Mouse (Mus musculus) testis, postnatal 14 days (tissue): ENCODE data around the gene Pygo1.

Source experiments
- DNase-seq: peaks from one replicate; pipeline ENCODE4 v3.0.0; 2021; ENCODE audit warnings: low spot score

Pygo1 gene

DNA sequence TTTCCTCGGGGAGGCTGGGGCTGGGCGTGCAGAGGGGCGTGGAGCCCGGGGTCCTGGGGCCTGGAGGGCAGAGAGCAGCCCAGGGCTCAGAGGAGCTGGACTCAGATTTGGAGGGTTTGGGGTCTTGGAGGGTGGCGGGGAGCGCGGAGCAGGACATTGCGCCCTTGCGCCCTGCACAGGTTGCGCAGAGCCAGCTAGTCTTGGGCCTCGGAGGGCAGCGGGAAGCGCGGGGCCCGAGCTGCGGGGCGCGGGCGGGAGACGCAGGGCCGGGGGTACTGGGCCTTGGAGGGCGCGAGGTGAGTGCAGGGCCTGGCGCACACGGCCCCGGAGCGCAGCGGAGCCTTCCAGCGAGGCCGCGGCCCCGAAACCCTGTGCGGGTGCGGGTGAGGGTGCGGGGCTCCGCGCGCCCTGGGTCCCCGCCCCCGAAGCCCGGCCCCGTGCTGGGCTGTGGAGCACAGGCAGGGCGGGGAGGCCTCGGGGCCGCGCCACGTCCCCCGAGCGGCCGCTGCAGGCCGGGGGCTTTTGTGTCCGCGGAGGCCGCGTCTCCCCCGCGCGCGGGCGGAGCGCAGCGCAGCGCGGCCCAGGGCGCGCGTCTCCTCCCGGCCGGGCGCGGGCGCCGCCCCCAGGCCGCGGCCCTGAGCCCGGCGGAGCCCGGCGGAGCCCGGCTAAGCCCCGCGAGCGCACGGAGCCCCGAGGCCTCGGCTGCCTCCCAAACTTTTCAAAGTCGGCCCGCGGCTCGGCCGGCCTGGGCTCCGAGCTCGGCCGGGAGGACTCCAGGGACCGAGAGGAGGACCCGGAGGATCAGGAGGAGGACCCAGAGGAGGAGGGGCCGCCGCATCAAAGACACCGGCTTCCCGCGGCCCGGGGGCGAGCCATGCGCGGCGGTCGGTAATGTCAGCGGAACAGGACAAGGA, at the start of gene Pygo1:
Gene Pygo1 (plus strand): TSS at position 625 of the 914 bp plus-strand sequence.
- peak; percentile 66 for DNase-seq

DNA sequence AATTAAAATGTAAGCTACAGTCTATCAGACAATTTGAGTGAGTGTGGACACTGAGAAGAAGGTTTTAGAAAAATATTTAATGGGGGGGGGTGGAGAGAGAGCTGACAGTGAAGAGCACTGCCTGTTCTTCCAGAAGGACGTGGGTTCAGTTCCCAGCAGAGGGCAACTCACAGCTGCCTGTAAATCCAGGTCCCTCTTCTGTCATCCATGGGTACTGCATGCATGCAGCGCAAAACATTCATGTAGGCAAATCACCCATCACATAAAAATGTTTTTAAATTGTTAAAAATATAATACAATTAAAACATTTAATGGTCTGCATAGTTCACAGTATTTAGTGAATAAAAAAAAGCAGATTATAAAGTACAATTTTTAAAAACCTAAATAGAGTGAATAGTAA, 49.6 kb upstream of the Pygo1 start:
- DNase-seq = no peak

DNA sequence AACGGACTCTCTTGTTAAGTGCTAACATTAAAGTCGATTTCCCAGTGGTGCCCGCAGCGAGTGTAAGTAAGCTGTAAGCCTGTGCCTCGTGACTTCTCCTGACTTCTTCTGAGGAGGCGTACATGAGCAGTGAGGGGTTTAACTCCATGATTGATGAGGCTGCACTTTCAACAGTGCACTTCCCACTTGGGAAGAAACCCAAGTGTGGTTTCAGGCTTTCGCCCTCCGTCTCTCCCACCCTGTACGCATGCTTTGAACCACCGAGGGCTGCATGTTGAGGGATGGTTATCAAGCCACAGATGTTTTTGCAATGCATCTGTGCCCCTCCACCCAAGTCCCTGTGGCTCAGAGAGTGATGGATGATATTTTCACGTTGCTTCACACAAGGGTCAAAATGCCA, 47.5 kb upstream of the Pygo1 start:
- no peak for DNase-seq

DNA sequence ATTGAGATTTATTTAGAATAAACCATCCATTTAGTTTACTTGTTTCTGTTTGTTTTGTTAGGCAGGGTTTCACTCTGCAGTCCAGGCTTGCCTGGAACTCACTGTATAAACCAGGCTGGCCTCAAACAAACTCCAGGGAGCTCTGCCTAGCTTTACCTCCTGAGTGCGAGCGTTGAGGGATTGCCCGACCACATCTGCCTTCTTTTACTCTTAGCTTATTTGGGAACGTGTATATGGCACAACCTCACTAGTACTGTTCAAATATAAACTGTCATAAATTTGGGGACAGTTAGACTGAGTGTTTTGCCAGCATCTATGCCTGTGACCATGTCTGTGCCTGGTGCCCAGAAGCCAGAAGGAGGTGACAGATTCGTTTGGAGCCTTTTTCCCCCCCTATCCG, 46.8 kb upstream of the Pygo1 start:
- no peak for DNase-seq

DNA sequence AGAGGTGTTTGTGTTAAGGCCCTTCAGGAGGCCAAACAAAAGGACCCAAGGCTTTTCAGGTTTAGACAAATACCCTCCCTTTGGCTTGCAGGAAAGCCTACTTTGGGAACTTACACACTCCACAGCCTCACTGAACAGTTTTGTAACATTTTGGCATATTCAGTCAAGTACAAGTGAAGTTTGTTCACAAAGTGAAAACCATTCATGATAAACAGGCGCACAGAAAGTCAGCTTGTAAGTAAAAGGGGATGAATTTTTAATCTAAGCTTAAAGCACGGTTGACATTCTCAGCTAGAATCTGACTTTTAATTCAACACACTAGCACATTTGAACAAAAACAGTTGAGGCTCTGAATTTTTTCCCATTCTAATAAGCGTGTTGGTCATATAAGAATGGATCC, 45.8 kb upstream of the Pygo1 start:
- no peak for DNase-seq

DNA sequence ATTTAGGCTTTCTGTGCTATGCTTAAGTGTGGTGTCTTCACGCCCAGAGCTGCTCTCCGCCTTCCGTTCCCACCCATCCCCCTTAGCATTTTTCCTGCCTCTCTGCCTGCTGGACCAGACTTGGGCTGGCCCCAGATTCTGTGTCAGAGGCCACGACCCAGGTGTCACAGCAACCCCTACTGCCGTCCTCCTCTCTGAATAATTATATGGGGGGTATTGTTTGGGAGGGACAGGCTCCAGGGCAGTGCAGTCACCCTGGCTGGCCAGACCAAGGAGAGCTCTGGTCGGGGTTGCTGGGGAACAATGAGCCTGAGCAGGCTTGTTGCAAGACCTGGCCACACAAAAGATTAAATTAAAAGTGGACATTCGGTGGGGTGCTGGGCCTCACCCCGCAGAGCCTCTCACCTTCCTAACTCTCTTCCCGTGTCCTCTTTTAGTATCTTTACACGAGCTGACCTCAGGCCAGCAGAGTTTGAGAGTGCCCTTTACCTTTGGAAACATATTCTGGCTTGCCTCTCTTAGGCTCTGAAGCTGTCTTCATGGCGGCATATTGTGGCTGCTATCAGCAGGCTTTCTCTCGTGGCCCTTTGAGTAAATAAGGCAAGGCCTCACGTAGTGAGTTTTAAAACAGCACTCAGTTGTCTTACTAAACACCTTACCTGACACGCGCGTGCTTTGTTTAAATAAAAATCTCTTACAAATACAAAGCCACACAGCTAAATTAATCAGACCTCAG, 45.1 kb upstream of the Pygo1 start:
- DNase-seq = no peak

DNA sequence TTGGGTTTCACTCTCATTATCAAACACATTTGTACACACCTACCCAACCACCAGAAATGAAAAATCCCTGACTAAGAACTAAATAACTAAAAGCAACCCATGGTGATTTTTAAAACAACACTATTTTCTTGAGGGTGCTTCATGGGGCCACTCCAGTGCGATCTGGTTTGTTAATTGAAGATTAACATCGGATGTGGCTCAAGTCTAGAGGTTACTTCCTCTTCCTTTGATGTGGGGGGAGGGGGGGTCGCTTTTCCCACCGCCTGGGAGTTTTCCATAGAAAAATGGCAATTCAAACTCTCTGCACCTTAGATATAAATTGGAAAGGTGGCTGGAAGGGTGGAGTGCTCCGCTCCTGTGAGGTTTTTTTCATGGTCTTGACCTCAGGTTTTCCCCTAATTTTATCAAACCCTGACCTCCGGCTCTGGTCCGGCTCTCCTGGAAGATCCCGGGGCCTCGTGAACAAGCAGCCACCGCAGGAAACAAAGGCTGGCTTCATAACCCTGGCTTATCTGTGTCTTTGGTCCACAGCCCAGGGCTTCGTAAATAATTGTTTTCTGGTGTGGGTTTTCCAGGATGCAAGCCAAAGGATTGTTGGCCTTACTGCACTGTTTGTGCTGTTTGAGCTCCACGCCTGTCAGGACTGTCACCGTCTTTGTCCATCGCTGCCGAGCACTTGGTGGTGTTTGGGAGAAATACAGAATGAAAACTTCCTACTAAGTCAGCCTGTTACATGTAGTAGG, 44.2 kb upstream of the Pygo1 start:
- peak; percentile 71 for DNase-seq

DNA sequence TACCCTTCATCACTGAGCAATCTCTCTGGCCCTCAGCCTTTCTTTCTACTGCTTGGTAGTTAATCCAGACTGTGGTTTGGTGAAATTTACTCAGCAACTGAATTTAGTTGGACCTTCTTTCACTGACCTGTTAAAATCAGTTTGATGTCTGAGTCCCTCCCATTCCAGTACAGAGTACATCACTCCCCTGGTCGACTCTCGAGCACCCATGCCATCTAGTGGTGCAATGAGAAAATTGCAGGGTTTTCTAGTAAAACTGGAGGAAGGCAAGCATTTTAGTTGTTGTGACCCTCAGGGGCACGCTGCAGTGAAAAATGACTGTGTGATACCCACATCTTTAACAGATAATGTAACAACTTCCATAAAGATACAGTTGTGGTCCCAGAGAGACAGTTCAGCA, 41.5 kb upstream of the Pygo1 start:
- no peak for DNase-seq

DNA sequence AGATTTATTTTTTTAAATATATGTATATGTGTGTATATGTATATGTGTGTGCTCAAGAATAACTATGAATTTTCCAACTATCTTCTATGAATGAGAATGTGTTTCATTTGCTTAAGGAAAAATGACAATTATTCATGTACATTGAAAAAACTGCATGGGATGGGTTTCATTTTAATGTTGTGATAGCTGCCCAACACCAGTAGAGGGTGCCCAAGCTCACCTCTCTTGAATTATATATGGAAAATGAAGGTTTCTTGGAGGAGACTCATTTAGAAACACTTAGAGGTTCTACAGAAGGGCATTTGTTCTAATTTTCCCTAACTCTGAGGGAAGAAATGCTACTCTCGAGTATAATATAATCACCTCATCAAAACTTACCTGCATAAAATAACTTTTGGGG, 35.7 kb upstream of the Pygo1 start:
- DNase-seq = no peak

DNA sequence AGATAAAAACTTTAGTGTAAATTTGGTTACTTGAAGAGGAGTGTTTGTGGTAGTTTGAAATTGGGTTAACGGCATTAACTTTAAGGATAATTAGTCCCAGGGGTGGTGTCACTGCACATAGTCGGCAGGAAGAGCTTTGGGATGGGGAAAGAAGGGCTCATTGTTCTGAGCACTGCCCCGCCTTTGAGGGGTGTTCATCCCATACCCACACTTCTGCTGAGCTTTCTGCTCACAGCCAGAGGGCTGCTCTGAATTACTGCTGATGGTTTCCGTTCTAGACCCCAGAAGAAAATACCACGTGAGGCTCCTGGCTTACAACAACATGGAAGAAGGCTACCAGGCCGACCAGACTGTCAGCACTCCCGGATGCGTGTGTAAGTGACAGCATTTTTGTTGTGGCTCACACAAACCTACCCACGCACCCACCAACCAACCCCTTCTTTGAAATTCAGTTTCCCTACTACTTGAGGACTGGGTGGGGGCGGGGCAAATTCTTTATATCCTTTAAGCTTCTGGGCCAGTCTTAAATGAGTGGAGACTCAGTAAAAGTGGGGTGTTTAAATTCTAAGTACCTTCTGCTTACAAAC, 34.9 kb upstream of the Pygo1 start:
- DNase-seq = no peak

DNA sequence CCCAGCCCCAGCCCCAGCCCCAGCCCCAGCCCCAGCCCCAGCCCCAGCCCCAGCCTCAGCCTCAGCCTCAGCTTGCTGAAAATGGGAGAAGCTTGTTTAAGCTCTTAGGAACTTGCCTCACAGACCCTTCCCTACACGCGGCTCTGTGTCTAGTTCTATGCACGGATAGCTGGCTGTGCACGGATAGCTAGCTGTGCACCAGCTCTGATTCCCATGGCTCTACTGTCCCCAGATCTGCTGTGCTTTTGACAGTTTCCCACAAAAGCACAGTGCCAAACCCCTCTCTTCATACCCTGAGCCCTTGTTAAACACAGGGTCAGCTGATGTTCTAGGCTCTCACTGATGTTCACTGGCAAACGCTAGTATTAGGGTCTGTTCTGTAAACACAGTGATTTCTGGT, 32.7 kb upstream of the Pygo1 start:
- DNase-seq = no peak

DNA sequence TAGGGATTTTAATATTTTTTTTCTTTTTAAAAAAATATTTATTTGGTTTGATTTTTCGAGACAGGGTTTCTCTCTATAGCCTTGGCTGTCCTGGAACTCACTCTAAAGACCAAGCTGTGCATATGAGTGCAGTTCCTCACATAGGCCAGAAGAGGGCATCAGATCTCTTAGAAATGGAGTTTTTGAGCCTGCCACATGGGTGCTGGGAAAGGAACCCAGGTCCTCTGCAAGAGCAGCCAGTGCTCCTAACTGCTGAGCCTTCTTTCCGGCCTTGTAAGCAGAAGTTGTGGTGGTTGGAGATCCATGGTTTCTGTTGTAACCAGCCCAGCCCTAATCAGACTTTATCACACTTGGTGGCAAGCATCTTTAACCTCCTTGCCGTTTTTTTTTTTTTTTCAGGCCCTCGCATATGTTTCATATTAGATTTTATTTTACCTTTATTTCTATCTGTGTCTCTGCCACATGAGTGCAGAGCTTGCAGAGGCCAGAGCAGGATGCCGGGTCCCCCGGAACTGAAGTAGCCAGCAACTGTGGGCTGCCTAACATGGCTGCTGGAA, 30.6 kb upstream of the Pygo1 start:
- DNase-seq = no peak

DNA sequence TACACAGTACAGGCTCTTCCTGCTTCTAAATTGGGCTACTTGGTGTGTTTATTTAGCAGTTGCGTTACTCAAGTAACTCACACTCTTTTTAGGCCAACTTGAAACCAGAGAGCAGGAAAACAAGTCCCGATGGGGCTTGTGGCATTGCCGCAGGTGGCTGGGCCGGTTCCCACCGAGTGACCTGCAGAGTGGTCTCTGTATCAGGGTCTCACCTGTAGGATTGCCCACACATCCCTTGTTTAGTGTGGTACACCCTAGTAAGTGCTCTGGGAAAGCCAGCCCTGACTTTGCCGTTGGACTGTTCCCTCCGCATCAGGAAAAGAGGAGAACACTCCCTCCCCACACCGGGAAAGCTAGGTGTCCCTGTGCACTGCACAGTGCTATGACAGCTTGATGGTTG, 23.4 kb upstream of the Pygo1 start:
- no peak for DNase-seq

DNA sequence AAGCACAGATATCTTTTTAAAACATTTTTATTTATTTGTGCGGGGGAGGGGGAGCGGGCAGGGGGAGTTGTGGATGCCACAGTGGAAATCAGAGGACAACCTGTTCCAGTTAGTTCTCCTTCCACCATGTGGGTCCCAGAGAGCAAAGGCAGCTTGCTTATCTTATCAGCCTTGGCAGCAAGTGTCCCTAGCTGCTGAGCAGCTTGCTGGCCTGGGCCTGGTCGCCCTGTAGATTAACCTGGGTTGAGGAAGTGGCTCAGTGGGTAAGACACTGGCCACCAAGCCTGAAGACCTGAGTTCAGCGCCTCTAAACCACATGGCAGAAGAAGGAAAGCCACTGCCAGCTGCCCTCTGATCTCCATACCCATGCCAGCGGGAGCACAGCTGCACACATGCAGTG, 22.8 kb upstream of the Pygo1 start:
- DNase-seq = peak; percentile 62

DNA sequence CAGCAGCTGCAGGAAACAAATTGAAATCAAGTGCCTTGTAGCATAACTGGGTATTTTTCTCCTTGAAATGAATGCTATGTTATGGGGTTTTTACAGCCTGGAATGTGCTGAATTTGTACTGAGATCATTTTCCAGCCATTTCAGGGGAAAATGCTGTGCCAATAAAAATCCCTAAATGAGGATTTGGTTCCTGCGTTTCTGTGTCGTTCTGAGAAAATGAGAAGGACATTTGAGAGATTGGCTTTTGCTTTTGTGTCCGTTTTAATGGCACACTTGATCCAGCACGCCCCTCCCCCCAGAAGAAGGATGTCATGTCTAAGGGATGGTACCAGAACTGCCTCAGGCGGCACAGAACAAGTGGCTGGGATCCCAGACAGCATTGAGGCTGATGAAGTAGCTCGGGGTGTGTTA, 18.7 kb upstream of the Pygo1 start:
- no peak for DNase-seq

DNA sequence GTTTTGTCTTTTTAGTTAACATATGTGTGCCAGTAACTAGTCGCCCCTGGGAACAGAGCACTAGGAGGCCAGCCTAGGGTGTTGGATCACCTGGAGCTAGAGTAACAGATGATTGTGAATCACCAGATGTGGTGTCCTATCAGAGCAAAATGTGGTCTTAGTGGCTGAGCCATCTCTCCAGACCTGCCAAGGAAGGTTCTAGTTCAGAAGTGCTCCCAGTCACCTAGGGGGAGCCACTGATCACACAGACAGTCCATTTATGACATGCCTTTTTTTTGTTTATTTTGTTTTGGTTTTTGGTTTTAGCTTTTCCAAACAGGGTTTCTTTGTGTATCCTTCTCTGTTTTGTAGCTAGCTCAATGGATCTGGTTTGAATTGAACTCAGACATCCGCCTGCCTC, 14.1 kb upstream of the Pygo1 start:
- no peak for DNase-seq

DNA sequence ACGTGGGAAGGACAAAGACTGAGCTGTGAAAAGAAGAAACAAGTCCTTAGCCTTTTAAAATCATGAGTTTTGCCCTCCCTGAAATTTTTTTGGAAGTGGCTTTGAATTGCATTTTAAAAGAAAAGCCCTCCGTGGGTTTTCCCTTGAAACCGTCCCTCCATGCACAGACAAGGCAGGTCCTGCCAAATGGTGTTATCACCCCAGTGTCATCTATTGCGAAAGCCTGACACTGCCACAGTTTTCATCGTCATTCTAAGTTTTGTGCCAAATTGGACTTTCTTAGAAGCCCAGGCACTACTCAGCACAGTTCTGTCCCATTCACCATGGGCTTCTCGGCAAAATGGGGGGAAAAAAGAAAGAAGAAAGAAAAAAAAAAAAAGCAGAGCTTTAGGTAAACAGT, 11.9 kb upstream of the Pygo1 start:
- no peak for DNase-seq

DNA sequence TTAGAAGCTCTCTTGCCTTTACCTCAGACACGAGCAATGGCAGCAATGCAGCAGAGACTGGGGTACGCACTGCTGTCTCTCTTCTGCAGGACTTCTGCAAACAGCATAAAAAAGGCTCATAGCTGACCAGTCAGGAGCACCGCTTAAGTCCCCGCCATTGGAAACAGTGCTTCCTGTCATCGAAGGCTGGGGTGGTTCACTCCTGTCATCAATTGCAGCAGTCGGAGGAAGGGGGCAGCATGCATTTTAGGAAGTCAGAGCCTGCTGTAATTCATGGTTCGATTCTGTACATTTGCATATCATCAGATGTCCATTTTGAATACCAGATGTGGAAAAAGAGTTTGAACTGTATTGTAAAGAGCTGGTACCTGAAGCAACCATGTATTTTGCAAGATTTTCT, 9.7 kb upstream of the Pygo1 start:
- no peak for DNase-seq

DNA sequence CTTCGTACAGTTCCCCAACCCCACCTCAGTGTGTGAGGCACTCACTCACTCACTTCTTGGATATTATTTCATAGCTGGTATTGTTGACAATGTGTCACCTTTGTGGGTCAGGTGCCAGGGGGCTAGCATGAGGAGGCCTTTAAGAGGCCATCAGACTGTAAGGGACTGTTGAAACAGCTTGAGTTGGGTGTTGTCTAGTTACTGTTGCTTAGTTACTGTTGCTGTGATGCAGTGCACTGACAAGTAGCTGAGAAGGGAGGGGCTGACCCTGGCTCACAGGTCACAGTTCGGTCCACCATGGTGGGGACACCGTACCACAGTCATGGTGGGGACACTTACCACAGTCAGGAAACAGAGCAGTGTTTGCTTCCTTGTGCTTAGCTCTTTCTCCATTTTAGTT, 2.4 kb upstream of the Pygo1 start:
- DNase-seq = no peak

DNA sequence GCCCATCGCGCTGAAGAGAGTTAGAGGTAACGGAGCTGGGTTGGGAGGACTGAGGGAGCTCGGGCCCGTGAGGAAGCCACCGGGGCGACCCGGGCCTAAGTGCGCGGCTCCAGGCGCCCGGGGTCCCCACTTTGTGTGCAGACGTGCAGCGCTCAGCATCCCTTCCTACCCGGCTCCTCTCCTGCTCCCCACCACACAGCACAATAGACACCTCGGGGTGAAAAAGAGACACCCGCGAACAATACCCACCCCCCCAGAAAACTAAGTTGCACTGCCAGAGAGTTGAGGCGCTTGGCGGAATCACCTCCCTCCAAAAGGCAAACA, 452 bp downstream of the Pygo1 start:
- no peak for DNase-seq

DNA sequence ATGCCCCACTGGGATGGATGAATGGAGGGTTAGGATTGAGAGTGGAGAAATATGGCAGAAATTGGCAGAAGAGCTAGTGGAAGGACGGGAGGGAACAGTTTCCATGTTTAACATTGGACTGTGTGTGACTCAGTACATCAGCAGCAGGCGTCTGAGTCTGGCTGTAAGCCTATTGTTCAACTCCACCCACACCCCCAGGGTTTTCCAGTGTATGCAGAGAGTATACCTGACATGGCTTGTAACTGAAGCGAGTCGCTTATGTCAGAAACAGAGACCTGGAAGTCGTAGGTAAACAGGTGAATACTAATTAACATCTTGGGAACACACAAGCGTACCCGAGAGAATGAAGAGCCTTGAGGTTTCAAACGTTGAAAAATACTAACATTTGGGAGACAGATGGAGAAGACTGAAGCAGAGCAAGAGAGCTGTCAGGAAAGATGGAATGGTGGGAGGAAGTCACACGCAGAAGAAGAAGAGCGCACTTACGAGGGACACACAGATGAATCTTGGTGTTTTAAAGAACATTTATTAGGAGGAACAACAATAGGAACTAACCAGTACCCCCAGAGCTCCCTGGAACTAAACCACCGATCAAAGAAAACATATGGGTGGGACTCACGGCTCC, 5.8 kb downstream of the Pygo1 start:
- no peak for DNase-seq

DNA sequence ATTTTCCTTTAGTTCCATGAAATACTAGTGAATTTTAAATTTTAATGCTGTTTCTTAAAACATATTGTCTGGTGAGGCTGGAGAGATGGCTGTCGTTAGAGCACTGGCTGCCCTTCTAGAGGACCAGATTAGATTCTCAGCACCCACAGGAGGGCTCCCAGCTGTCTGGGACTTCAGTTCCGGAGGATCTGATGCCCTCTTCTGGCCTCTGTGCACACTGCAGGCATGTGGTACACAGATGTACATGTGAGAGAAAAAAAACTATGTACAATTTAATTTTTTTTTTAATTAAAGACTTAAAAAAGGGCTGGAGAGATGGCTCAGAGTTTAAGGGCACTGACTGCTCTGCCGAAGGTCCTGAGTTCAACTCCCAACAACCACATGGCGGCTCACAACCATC, 9.9 kb downstream of the Pygo1 start:
- no peak for DNase-seq
